Mouse (Mus musculus) myocyte (in vitro differentiated cells): ENCODE data around the gene Kif13a.

Source experiments
- E2F4 ChIP-seq: IDR thresholded peaks from one replicate; pipeline ENCODE4 v1.6.1; 2011; ENCODE audit warnings: mild to moderate bottlenecking, control low read depth, moderate library complexity; ENCODE audit not compliant: insufficient read depth
- POLR2A ChIP-seq: IDR thresholded peaks from one replicate; pipeline ENCODE4 v1.6.1; 2011; ENCODE audit warnings: low read depth, mild to moderate bottlenecking, control low read depth, moderate library complexity; ENCODE audit not compliant: insufficient read length
- POLR2AphosphoS2 ChIP-seq: IDR thresholded peaks from one replicate; pipeline ENCODE4 v1.6.1; 2011; ENCODE audit warnings: low read depth, control low read depth; ENCODE audit not compliant: insufficient read length
- REST ChIP-seq: IDR thresholded peaks from one replicate; pipeline ENCODE4 v1.6.1; 2011; ENCODE audit warnings: mild to moderate bottlenecking, control low read depth, moderate library complexity; ENCODE audit not compliant: insufficient read depth, insufficient read length
- SRF ChIP-seq: IDR thresholded peaks from one replicate; pipeline ENCODE4 v1.6.1; 2011; ENCODE audit warnings: low read depth; ENCODE audit not compliant: control insufficient read depth, insufficient read length
- TCF12 ChIP-seq: IDR thresholded peaks from one replicate; pipeline ENCODE4 v1.6.1; 2011; ENCODE audit warnings: mild to moderate bottlenecking, control low read depth; ENCODE audit not compliant: poor library complexity, insufficient read depth, severe bottlenecking

DNA sequence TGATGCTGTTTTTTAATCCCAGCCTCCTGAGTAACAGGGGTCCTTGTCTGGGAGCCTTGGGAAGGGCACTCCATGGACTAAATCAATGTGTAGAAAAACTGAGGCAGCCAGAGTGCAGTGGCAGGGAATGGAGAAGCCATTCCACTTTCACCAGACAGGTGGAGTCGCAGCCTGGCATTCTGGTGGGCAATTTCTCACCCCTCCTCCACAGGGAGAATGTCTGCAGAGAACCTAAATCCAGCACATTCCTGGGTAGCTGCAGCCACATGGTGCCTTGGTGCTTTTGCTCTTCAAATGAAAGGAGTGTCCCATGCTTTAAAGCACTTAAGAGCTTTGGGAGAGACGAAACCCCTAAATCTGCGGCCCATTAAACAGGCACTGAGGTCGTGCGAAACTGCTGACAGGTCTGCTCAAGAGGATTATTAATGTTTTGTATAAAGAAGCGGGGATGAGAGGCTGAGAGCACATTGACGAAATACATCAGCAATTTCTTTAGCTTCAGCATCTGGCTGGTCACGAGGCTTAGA is 110.4 kb downstream of the Kif13a start:
- no peak for TF ChIP-seq POLR2A
- TF ChIP-seq POLR2AphosphoS2: no peak
- no peak for TF ChIP-seq TCF12
- no peak for TF ChIP-seq E2F4
- TF ChIP-seq REST: no peak
- no peak for TF ChIP-seq SRF
